Mouse (Mus musculus): ENCODE measurements around the gene Aipl1.

DNA sequence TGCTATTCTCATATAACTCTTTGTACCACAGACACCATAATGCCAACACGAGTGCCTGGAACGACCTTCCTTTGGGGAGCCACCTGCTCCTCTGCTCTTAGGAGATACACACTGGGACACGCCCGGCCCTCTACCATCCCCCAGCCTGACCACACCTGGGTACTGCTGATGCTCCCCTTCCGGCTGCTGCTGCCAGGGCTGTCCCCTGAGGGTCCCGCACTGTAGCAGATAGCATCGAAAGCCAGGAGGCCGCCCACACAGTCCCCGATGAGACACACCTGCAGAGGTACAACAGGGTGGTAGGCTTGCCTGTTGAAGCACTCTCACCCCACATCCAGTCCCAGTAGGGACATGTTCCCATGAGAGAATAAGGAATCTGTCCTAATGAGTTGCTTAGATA lies 33.4 kb upstream of the Aipl1 start:
- TF ChIP-seq CTCF (IDR thresholded peaks at IDR 0.05; ENCODE audit: insufficient read depth, low read length) (no peak), POLR2A (IDR thresholded peaks at IDR 0.05; ENCODE audit: borderline replicate concordance, extremely low read depth, low read depth, low read length) (no peak)

Data from lung, adult 2 months (tissue).